Mouse (Mus musculus): ENCODE data around the gene 4930469K13Rik.
"Not testable (repeated sequence)": the region's sequence is repeated elsewhere in the genome, so short reads cannot be mapped to it uniquely, and the experiment has no call there.

4930469K13Rik gene

DNA sequence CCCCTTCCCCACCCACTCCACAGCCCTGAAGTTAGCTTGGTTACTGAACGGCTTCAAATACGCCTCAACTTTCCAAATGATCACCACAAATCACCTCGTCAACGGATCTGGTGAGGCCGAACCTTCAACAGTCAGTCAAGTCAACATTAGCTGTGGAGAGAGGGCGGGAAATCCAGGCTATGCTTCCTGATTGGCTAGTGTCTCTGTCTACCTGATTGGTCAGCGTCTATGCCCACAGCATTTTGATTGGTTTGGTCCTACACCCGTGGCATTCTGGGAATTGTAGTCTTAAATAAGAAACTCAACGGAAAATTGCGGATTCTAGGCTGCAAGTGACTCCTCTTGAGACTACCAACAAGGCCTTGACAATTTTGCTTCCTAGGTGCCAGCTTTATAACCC, at the start of gene 4930469K13Rik:
TSS of gene 4930469K13Rik (minus strand) at position 133 of the 400 bp plus-strand sequence.
- peak; percentile 18 for DNase-seq (ENCODE audit: low read depth, low spot score)

DNA sequence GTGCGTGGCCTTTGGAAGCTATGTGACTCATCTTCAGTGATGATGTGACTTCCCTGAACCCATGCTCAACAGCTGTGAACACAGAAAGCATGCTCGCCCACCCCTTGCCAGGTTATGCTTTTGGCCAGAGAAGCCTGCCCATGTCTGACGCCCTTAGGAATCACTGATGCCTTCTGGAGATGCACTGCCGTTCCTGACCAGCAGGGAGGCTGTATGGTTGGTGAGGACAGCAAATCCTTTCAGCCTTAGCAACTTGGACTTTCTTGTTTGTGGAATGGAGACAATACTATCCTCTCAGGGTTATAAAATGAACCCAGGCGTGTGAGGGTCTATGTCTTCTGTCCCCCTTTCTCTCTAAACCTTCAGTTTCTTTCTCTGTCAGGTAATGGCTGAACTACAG, 48.6 kb upstream of the 4930469K13Rik start:
- no peak for DNase-seq (ENCODE audit: low read depth, low spot score)

DNA sequence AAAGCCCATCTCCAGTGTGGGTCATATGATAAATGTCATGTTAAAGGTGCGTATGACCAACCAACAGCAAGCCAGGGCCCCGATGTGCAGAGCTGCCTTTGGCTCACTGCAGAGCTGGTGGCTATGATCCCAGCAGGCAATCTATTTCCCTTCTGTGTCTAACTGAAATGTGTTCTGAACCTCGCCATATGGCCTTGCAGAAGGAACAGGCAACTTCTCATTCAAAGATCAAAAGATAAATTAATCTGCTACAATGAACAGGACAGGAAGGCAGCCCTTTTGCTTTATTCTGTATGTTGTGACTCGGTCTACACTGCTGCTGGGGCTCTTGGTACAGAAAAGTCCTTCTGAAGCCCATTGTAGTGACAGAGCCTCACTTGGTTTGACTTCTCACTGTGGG, 46.1 kb upstream of the 4930469K13Rik start:
- DNase-seq (ENCODE audit: low read depth, low spot score), result no peak

DNA sequence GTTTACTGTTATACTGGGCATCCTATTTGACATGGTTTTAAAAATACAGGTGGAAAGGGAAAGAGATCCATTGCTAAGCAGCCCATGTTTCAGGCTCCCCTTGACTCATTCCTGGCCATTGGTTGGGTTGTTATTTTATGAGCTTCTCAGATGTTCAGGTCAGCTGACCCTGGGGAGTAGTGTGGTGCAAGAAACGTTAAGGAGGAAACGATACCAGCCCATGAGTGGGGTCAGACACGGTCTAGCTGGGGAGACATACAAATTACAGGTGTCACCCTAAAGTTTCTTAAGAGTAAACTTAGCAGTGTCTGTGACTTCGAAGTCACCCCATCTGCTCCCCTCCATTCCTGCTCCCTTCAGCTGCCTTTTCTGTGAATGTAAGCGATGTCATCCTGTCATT, 45.6 kb upstream of the 4930469K13Rik start:
- no peak for DNase-seq (ENCODE audit: low read depth, low spot score)

DNA sequence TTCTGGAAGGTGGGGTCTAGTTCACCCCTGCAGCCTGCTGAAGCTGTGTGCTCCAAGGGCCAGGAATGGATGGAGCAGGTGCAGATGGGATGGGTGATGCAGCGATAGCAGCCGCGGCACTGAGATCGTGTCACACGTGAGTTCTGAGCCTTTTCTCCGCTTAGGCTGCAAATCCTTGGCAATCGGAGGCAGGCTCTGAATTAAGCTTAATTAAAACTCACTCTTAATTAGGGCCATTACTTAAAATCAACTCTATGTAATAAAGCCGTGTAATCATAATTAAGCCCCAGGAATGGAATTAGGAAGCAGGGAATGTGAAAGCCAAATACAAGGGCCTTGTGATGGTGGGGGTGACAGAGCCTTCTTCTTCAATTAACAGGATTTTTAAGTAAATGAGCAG, 40.9 kb upstream of the 4930469K13Rik start:
- DNase-seq (ENCODE audit: low read depth, low spot score), result no peak

DNA sequence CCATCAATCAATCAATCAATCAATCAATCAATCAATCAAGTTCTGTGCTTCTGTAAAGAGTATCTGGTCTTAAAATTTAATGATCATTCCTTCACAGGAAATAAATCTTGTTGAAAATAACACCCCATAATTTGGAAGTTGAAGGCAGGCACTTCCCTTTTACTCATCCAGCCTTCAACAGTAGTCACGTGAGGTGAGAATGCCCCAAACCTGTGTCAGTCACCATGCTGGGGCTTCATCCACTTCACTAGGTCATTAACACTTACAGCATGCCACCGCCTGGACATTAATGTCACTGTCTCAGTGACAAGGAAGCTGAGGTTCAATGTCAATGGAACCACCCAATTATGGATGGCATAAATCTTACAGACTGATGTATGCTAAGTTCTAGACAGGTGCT, 30.1 kb upstream of the 4930469K13Rik start:
- no peak for DNase-seq (ENCODE audit: low read depth, low spot score)

DNA sequence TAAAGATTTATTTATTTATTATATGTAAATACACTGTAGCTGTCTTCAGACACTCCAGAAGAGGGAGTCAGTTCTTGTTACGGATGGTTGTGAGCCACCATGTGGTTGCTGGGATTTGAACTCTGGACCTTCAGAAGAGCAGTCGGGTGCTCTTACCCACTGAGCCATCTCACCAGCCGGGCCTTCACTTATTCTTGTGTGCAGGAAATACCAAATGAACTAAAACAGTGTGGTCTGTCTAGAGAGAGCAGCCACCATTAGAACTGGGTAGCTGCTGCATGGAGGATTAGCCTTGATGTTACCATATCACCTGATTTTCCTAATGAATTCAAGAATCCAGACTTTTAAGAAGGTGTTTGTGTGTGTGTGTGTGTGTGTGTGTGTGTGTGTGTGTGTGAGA, 27.4 kb upstream of the 4930469K13Rik start:
- DNase-seq (ENCODE audit: low read depth, low spot score), result not testable (repeated sequence)

DNA sequence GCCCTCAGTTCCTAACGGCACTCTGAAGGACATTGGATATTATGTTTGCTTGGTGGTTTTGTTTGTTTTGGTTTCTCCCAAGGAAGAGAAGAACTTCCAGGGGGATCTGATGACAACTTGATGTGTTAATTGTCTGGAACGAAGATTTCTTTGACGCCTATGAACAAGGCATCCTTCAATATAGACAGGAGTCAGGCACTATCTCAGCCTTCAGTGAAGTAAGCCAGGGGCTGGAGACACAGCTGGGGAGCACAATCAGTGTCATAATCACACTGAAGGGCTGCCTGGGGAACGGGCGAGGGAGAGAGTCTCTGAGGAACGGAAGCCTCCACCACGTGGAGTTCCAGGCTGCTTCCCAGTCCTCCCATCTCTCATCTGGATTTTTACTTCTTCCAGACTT, 26.5 kb upstream of the 4930469K13Rik start:
- DNase-seq (ENCODE audit: low read depth, low spot score), result no peak

DNA sequence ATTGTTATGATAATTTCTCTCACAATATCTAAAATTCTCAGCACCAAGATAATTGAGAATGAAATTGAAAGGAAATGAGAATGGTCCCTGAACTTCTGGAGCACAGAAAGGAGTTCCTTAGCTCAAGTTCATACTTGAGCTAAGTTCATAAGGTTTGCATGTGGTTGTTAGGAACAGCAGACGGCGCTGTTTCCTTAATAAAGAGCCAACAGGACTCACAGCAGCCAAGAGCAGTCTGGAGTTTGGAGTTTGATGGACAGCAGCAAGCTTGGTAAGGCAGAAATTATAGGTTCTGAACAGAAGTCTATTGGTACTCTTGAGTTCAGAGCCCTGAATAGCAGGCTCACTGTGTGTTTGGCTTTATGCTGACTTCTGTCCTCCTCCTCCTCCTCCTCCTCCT, 24.8 kb upstream of the 4930469K13Rik start:
- peak; percentile 59 for DNase-seq (ENCODE audit: low read depth, low spot score)

DNA sequence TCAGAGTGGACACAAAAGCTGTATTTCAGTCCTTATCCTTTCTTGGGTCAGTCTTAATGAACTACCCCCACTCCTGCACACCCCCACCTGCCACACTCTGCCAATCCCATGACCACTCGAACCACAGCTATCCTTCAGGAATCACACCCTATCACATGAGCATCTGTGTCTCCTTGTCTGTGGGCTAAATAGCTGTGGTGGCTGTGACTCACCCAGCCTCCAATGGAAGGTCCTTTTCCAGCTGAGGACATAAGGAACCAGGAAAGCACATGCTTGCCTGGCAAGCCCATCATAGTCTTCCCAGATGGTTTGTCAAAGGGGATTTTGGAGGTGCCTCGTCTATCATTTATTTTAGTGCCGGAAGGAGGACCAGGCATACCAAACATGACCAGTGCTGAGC, 20.0 kb upstream of the 4930469K13Rik start:
- no peak for DNase-seq (ENCODE audit: low read depth, low spot score)

DNA sequence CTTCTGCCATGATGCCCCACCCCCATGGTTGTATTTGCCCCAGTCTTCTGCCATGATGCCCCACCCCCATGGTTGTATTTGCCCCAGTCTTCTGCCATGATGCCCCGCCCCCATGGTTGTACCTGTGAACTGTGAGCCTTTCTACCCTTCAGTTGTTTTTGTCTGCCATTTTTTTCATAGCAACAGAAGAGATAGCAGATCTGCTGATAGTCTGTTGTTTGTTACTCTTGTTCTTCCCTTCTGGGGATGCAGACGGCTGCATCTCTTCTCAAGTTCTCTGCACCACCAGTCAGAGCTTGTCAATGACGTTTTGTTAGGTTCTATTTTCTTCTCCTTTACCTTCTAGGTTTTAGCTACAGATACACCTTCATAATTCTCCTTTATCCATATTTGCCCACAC, 19.2 kb upstream of the 4930469K13Rik start:
- DNase-seq (ENCODE audit: low read depth, low spot score), result no peak

DNA sequence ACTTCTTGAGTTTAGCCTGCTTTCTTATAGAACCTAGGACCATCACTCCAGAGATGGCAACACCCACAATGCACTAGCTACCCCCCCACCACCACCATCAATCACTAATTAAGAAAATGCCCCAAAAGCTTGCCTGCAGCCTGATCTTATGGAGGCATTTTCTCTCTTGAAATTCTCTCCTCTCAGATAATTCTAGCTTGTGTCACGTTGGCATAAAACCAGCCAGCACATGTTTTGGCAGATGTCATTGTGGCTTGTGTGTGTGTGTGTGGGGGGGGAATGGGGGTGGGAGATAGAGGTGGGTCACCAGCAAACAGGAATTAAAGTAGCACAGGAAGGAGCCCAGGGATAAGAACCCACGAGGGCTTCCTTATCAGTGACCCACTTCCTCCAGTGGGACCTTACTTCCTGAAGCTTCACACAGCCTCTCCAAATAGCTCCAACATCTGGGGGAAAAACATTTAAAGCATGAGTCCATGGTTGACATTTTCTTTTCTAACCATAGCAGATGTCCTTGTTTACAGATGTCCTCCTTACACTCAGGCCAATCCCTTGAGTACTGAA, 18.3 kb upstream of the 4930469K13Rik start:
- DNase-seq (ENCODE audit: low read depth, low spot score), result no peak

DNA sequence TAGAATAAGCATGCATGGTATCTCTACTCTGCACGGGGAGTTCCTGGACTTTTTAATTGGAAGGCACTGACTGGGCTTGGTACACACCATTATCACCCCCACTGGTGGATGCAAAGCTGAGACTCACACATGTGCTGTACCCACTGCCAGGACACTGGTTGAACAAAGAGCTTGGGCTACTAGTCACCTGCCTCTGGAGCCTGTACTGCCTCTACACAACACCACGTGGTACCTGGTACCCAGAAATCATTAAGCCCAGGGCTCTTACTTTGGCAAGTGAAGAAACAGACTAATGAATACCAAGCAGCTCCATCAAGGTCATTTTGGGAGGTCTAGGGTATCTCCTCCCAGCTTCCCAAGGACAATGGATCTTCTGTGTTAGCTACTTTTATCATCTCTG, 15.4 kb upstream of the 4930469K13Rik start:
- no peak for DNase-seq (ENCODE audit: low read depth, low spot score)

DNA sequence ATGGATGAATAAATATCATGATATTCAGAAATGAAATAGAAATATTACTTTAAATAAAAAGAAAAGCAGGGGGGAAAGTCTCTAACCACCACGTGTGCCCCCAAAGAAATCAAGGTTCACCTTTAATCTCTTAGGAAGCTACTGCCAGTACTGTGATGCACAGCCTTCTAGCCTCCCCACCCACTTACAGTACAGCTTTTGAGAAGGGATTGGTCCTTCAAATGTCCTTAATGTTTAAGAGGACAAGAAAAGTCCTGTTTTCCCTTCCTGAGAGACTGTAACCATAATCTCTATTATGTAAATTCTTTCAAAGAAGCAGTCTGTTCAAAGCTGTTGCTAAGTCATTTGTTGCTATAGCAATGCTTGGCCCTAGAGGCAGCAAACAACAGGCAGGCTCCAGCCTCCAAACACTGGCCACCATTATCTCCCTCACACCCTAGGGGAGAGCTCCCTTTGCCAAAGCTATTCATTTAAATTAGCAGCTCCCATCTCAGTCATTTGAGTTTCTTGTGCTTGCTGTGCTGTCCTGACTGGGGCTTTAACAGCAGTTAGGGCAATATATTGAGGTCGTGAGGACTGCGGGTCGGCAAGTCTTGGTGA, 14.5 kb upstream of the 4930469K13Rik start:
- no peak for DNase-seq (ENCODE audit: low read depth, low spot score)

DNA sequence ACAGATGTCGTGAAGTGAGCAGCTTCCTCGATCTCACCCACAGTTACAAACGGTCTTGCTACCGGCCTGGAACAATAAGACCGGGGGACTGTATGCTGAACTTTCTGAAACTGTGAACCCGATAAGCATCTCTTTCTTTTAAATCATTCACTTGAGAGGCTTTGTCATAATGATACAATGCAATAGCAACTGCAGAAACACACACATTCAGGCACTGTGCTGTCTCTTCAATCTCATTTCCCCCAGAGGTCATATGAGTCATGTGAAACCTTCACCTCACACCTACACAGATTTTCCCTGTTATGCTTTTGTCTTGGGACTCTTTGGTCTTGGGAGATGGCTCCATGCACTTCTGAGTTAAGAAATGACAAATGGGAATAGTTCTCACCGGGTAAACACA, 13.6 kb upstream of the 4930469K13Rik start:
- DNase-seq (ENCODE audit: low read depth, low spot score), result no peak

DNA sequence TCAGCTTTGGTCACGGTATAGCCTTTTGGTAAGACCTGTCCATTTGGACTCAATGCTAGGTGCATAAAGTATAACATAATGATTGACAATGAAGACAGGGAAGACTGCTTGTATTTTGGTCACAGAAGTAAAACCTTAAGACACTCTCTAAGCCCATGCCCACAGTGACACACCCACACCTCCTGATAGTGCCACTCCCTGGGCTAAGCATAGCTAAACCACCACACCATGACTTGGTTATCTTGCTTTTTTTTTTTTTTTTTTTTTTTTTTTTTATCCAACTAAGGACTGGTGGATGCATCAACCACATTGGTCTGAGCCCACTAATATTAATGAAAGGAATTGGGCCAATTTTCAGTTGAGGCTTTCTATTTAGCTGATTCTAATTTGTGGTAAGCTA, 10.9 kb upstream of the 4930469K13Rik start:
- no peak for DNase-seq (ENCODE audit: low read depth, low spot score)

DNA sequence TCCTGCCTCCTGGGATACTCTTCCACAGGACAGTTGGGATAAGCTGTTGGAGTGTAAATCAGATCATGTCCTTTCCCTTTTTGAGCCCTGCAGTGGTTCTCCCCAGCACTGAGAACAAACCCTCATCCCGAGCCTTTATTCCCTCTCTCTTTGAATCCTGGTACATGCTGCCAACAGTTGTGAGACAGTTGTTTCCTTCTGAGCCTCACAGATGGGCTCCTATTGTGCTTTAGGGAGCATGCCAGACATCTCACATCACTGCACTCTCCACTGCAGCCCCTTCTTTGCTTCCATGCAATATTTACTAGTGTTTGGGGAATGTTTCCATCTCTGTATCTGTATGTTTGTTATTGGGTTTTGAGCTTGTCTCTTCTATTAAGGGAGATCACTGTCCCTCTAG, 6.6 kb upstream of the 4930469K13Rik start:
- no peak for DNase-seq (ENCODE audit: low read depth, low spot score)

DNA sequence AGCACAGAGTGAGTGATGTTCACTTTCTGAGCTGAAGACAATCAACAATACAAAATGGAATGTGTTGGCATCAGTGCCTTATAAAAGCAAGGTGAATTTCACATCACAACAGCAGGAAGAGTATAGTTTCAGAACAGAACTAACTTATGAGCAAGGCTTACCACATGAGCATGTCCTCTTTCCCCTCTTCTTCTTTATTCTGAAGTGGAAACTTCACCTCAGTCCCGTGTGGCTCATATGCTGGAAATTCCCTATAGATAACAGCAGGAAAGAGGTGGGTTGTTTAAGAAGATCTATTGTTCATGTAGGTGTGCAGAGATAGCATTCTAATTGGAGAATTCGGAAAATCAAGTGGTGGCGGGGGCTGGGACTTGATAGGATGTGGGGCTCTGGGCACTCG, 3.5 kb upstream of the 4930469K13Rik start:
- DNase-seq (ENCODE audit: low read depth, low spot score), result no peak

DNA sequence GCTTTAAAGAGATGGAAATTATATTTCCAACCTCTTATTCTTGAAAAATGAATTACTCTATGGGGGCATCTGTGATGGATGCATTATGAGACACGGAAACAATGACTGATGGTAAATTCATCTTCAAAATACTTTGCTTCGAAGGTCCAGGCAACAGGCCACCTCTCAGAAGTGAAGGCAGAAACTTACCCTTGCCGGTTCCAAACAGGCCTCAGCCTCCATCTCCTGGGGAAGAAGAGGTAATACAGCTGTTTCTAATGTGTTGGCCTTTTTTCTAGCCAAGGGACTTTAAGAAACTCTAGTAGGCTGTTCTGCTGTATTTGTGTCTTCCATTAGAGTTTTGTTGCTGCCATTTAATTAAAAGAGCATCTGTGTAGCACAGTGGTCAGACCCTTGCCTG, 11.3 kb downstream of the 4930469K13Rik start:
- no peak for DNase-seq (ENCODE audit: low read depth, low spot score)

DNA sequence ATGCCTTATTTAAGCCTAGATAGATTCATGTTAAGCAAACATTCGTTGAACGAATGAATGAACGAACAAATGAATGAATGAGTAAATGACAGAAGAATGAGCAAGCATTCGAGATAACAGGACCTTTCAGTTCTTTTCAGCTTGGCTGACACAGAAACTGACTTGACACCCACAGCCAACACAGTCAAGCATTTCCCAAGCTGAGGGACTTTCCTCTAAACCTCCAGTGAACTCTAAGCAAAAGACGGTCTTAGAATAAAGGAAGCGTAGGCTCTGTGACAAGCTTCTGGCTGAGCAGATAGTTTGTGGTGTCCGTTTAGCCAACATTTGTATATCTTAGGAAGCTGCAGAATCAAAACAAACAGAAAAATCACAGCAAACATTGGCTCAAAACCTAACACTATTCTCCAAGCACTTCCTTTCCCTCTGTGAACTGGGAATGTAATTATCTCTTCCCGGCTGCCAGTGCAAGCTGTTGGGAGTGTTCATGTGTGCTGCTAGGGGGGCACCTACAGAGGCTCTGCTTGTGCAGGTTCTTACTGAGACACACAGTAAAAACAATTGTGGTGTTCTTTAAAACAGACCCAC, 12.1 kb downstream of the 4930469K13Rik start:
- no peak for DNase-seq (ENCODE audit: low read depth, low spot score)

DNA sequence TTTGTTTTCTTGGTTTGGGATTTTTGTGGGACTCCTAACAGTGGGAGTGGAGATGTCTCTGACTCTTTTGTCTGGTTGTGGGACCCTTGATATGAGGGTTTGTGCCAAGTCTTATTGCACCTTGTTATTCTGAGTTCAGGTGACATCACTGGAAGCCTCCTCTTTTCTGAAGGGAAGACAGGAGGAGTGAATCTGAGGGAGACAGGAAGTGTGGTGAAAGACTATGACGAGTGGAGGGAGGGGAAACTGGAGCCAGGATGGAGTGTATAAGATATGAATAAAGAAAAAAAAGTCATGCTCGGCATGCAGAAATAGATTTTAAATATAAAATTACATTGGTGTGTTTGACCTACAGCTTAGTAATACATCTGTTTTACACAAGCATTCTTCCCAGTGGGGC, 13.7 kb downstream of the 4930469K13Rik start:
- no peak for DNase-seq (ENCODE audit: low read depth, low spot score)

DNA sequence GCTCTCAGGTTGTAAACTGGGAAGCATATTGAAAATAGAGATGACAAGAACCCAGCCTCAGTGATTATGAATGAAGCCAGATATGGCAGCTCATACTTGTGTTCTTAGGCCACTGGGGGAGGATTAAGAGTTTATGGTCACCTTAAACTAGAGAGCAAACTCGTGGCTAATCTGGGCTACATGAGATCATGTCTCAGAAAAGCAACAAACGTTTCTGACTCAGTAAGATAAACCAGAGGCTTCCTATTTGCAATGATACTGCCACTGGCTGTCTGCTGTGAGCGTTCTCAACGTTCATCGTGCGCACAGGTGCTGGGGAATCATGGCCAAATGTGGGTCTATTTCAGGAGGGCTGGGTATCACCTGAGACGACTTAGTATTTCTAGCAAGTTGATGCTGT, 14.6 kb downstream of the 4930469K13Rik start:
- DNase-seq (ENCODE audit: low read depth, low spot score), result no peak
